8 mouse cellular contexts compared by ENCODE assay signal in the genomic region with DNA sequence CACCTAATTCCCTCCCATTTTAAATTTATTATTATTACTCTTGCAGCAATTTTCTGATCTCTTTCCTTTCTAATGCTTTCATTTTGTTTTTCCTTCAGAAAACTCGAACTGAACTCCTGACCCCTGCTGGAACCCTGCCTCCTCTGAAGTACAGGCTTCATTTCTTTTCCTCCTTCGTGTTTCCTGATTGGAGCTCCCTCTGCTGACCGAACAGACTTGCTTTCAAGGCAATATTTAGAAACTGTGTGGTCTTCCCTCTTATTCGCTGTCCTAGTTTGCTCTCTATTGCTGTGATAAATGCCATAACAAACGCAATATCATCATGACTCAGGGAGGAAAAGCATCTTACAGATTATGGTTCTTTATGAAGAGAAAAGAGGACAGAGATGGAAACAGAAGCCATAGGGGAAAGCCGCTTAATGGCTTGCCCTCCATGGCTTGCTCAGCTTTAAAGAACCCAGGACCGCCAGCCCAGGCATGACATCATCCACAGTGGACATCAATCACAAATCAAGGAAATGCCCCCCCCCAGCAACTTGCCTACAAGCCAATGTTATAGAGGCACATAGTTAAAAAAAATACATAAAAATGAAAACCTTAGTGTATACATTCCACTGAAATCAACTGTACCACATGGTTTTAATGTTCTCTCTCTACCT.
A peak's percentile ranks its signal among the peaks of the same experiment; 100 is the strongest.
DNase-seq lines count a peak whose midpoint lies in the region; ATAC-seq and TF ChIP-seq lines count a peak whose summit lies in the region.

No protein-coding gene starts in this region.

- H3K9ac ChIP-seq in kidney, embryonic 14.5 days (ENCODE audit: low read depth, low read length): no peak overlapping the region
- no peak overlapping the region for H3K9ac ChIP-seq in forebrain, embryonic 13.5 days
- H3K9ac ChIP-seq in hindbrain, embryonic 14.5 days: no peak overlapping the region
- no peak overlapping the region for H3K9ac ChIP-seq in midbrain, embryonic 11.5 days (ENCODE audit: low read length)
- no peak overlapping the region for H3K9ac ChIP-seq in stomach, postnatal 0 days (ENCODE audit: low read length)

- no peaks in the 10 kb centered on the region for H3K27me3 ChIP-seq in kidney, embryonic 14.5 days (ENCODE audit: control insufficient read depth, insufficient read depth, low read length)
- no peaks in the 10 kb centered on the region for H3K27me3 ChIP-seq in forebrain, embryonic 13.5 days
- no peaks in the 10 kb centered on the region for H3K27me3 ChIP-seq in hindbrain, embryonic 14.5 days (ENCODE audit: control insufficient read depth, insufficient read depth, low read length)
- no peaks in the 10 kb centered on the region for H3K27me3 ChIP-seq in midbrain, embryonic 11.5 days (ENCODE audit: control insufficient read depth, insufficient read depth, low read length)
- H3K27me3 ChIP-seq in stomach, postnatal 0 days (ENCODE audit: control insufficient read depth, insufficient read depth, low read length): no peaks in the 10 kb centered on the region

- H3K4me1 ChIP-seq in kidney, embryonic 14.5 days (ENCODE audit: control insufficient read depth, insufficient read depth, low read length): 0 out of 2 replicates have a peak, but pooled peaks cover 3% of the 10 kb centered on the region
- peaks cover 16% of the 10 kb centered on the region for H3K4me1 ChIP-seq in forebrain, embryonic 13.5 days
- H3K4me1 ChIP-seq in hindbrain, embryonic 14.5 days (replicated peaks; ENCODE audit: control insufficient read depth, insufficient read depth, low read length): no peaks in the 10 kb centered on the region
- peaks cover 3% of the 10 kb centered on the region; the same call in 1 of the 2 replicates for H3K4me1 ChIP-seq in midbrain, embryonic 11.5 days (ENCODE audit: control insufficient read depth, insufficient read depth, low read length)
- no peaks in the 10 kb centered on the region for H3K4me1 ChIP-seq in stomach, postnatal 0 days (replicated peaks; ENCODE audit: control insufficient read depth, insufficient read depth)

- DNase-seq in kidney, adult 11 months: peak; percentile 34
- DNase-seq in adrenal gland, postnatal 25 days: peak; percentile 54
- peak; percentile 75 for DNase-seq in hindbrain, embryonic 14.5 days (ENCODE audit: low spot score)
- peak; percentile 36 to 52 for DNase-seq in left cerebral cortex, adult 18-20 months (ENCODE audit: low spot score in 2 of 2)
- peak; percentile 90 for DNase-seq in midbrain, embryonic 11.5 days (ENCODE audit: low spot score, missing footprints)
- peak; percentile 57 for DNase-seq in stomach, postnatal 0 days (ENCODE audit: low spot score)

- TF ChIP-seq EP300 in stomach, postnatal 0 days (optimal IDR thresholded peaks at IDR 0.05): no peak

- H3K36me3 ChIP-seq in kidney, embryonic 14.5 days (ENCODE audit: control insufficient read depth, insufficient read depth, low read length): no peaks in the 10 kb centered on the region
- H3K36me3 ChIP-seq in forebrain, embryonic 13.5 days (ENCODE audit: poor library complexity, severe bottlenecking): no peaks in the 10 kb centered on the region
- H3K36me3 ChIP-seq in hindbrain, embryonic 14.5 days (replicated peaks; ENCODE audit: control insufficient read depth, insufficient read depth): no peaks in the 10 kb centered on the region
- H3K36me3 ChIP-seq in midbrain, embryonic 11.5 days (ENCODE audit: control insufficient read depth, insufficient read depth, low read length): no peaks in the 10 kb centered on the region
- no peaks in the 10 kb centered on the region for H3K36me3 ChIP-seq in stomach, postnatal 0 days (ENCODE audit: control insufficient read depth, insufficient read depth, low read length)

- no peak overlapping the region for H3K27ac ChIP-seq in kidney, embryonic 14.5 days (ENCODE audit: low read depth, low read length)
- peak overlapping the region; percentile 59; the same call in 1 of the 2 replicates for H3K27ac ChIP-seq in forebrain, embryonic 13.5 days
- no peak overlapping the region for H3K27ac ChIP-seq in hindbrain, embryonic 14.5 days
- peak overlapping the region; percentile 44; the same call in 1 of the 2 replicates for H3K27ac ChIP-seq in midbrain, embryonic 11.5 days (ENCODE audit: low read depth, low read length)
- H3K27ac ChIP-seq in stomach, postnatal 0 days (replicated peaks): no peak overlapping the region

- no peaks in the 10 kb centered on the region for H3K9me3 ChIP-seq in kidney, embryonic 14.5 days (ENCODE audit: control insufficient read depth, low read length)
- H3K9me3 ChIP-seq in forebrain, embryonic 13.5 days (replicated peaks): no peaks in the 10 kb centered on the region
- H3K9me3 ChIP-seq in hindbrain, embryonic 14.5 days (ENCODE audit: control insufficient read depth, low read length): no peaks in the 10 kb centered on the region
- no peaks in the 10 kb centered on the region for H3K9me3 ChIP-seq in midbrain, embryonic 11.5 days (ENCODE audit: control insufficient read depth, low read length)
- no peaks in the 10 kb centered on the region for H3K9me3 ChIP-seq in stomach, postnatal 0 days (ENCODE audit: control insufficient read depth, low read length)

- H3K4me3 ChIP-seq in kidney, embryonic 14.5 days (ENCODE audit: low read length): no peak overlapping the region
- H3K4me3 ChIP-seq in forebrain, embryonic 13.5 days: no peak overlapping the region
- H3K4me3 ChIP-seq in hindbrain, embryonic 14.5 days (replicated peaks; ENCODE audit: low read length): no peak overlapping the region
- H3K4me3 ChIP-seq in midbrain, embryonic 11.5 days (ENCODE audit: low read depth, low read length): no peak overlapping the region
- no peak overlapping the region for H3K4me3 ChIP-seq in stomach, postnatal 0 days (ENCODE audit: low read depth, low read length)

- peak; percentile 87 for TF ChIP-seq CTCF in stomach, postnatal 0 days (IDR thresholded peaks at IDR 0.05; ENCODE audit: low read depth)

- 34% methylated on average over 7 of the region's 7 CpGs for WGBS in kidney, embryonic 14.5 days
- 42% methylated on average over 7 of the region's 7 CpGs for whole genome bisulfite sequencing in forebrain, embryonic 13.5 days
- 35% methylated on average over 7 of the region's 7 CpGs for WGBS in hindbrain, embryonic 14.5 days
- 41% methylated on average over 7 of the region's 7 CpGs for WGBS in midbrain, embryonic 11.5 days
- WGBS in stomach, postnatal 0 days: 31% methylated on average over 7 of the region's 7 CpGs

- no peak overlapping the region for H3K4me2 ChIP-seq in kidney, embryonic 14.5 days (replicated peaks; ENCODE audit: low read depth, low read length)
- H3K4me2 ChIP-seq in forebrain, embryonic 13.5 days: no peak overlapping the region
- H3K4me2 ChIP-seq in hindbrain, embryonic 14.5 days (replicated peaks): no peak overlapping the region
- H3K4me2 ChIP-seq in midbrain, embryonic 11.5 days: no peak overlapping the region
- no peak overlapping the region for H3K4me2 ChIP-seq in stomach, postnatal 0 days (replicated peaks; ENCODE audit: low read depth)

- ATAC-seq in kidney, embryonic 14.5 days (ENCODE audit: low FRiP score, low TSS enrichment): no peak
- peak; percentile 46 for ATAC-seq in forebrain, embryonic 13.5 days
- peak; percentile 57; the same call in 1 of the 2 replicates for ATAC-seq in hindbrain, embryonic 14.5 days (ENCODE audit: low FRiP score)
- peak; percentile 54 for ATAC-seq in midbrain, embryonic 11.5 days (ENCODE audit: low FRiP score)
- no peak for ATAC-seq in stomach, postnatal 0 days (ENCODE audit: low FRiP score, low TSS enrichment)

Comparison
In these comparisons a context has a peak if more than half of its experiments do, and no peak if none do; other contexts are left out.
1. DNase-seq: peak in every context shown above with its lines; median percentile 90 in midbrain, embryonic 11.5 days; 75 in hindbrain, embryonic 14.5 days; 57 in stomach, postnatal 0 days; 54 in adrenal gland, postnatal 25 days; 44 in left cerebral cortex, adult 18-20 months; 34 in kidney, adult 11 months.
2. ATAC-seq: peak in forebrain, embryonic 13.5 days (single experiment), hindbrain, embryonic 14.5 days (single experiment) and midbrain, embryonic 11.5 days (single experiment); none in kidney, embryonic 14.5 days (single experiment) and stomach, postnatal 0 days (single experiment).
3. H3K27ac ChIP-seq: peak in forebrain, embryonic 13.5 days (single experiment) and midbrain, embryonic 11.5 days (single experiment); none in kidney, embryonic 14.5 days (single experiment), hindbrain, embryonic 14.5 days (single experiment) and stomach, postnatal 0 days (single experiment).